Mouse (Mus musculus) G1E (cell line): ENCODE results near the gene Tfeb.

Experiments used
- CTCF ChIP-seq: IDR thresholded peaks from 2 replicates; pipeline ENCODE4 v1.5.1; 2012; ENCODE audit warnings: low read depth, low read length, inconsistent platforms, mixed read lengths
- GATA1 ChIP-seq: IDR thresholded peaks from 2 replicates; pipeline ENCODE4 v1.6.1; 2012; ENCODE audit warnings: borderline replicate concordance, low read length, inconsistent platforms, mixed read lengths
- GATA2 ChIP-seq: IDR thresholded peaks from 2 replicates; pipeline ENCODE4 v1.6.1; 2012; ENCODE audit warnings: low read depth, low read length, inconsistent platforms, borderline replicate concordance
- POLR2AphosphoS5 ChIP-seq: IDR thresholded peaks from 2 replicates; pipeline ENCODE4 v1.6.1; 2012; ENCODE audit warnings: low read depth, low read length, inconsistent platforms; ENCODE audit not compliant: insufficient replicate concordance
- TAL1 ChIP-seq: conservative IDR thresholded peaks from 2 replicates; pipeline ENCODE4 v1.6.1; 2012; ENCODE audit warnings: low read depth, low read length, inconsistent platforms, mixed read lengths

DNA sequence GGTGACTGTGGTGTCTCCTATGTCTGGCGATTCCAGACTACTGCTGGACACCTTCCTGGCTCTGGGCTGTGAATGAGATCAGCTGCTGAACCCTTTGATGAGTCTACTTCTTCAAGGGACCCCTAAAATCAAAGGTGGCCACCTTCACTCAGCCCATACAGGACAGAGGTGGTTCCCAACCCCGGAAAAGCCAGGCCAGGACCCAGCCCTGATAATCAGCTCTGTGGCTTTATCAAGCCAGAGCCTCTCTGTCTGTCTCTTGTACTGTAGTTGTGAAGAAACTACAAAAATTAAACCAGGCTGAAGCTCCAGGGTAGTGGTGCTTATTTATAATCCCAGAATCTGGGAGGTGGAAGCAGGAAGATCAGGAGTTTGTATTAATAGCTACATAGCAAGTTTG is 40.3 kb downstream of the Tfeb start:
- TF ChIP-seq TAL1 (no peak), CTCF (no peak), GATA1 (no peak), POLR2AphosphoS5 (no peak), GATA2 (no peak)
